Mouse (Mus musculus) 3134 (cell line): ENCODE measurements around the gene Epb41l4b.

Experiments
- DNase-seq: peaks from one replicate; pipeline ENCODE4 v3.0.0-alpha.2; 2011; ENCODE audit warnings: low spot score; ENCODE audit not compliant: insufficient read length; ENCODE audit errors: extremely low read depth

Gene Epb41l4b

DNA sequence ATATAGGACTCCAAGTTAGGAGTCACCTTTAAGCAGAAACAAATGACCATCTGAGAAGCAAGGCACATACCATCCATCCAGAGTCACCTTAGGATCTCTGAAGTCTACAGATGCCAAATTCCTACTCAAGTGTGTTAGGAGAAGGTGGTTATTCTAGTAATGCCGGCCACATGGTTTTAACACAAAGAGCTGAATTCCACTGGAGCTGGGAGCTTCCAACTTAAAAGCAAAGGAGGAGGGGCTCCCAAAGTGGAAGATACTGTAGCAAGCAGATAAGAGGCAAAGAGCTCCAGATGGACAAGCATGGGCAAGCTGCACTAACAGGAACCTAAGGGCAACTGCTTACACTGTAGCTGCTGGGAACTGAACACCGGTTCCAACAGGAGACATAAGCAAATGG is 76.3 kb downstream of the Epb41l4b start:
- no peak for DNase-seq

GRCm38 (mm10) chr4:57065273-57065672 is 78.0 kb downstream of the Epb41l4b start:
- DNase-seq = no peak

DNA sequence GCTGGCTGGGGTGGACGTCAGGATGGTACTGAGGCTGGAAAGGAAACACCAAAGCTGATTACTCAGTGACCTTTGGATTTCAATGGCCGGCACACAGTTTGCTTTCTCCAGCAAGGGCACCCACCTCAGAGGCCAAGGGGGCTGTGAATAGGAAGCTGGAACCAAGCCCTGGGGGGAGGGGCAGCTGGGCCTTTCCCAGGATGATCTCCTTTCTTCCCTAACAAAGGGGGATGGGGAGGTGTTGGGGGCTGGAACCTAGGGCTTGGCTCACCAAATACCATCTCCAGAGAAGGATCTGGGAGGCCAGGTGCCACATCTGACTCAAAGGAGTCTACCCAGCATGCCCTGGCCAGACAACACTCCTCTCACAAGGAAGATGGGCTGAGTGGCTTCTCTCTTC is 78.4 kb downstream of the Epb41l4b start:
- no peak for DNase-seq

GRCm38 (mm10) chr4:57060319-57060831 is 82.9 kb downstream of the Epb41l4b start:
- DNase-seq = no peak

GRCm38 (mm10) chr4:57058623-57059022 is 84.6 kb downstream of the Epb41l4b start:
- no peak for DNase-seq

GRCm38 (mm10) chr4:57057637-57058036 is 85.6 kb downstream of the Epb41l4b start:
- DNase-seq = no peak

DNA sequence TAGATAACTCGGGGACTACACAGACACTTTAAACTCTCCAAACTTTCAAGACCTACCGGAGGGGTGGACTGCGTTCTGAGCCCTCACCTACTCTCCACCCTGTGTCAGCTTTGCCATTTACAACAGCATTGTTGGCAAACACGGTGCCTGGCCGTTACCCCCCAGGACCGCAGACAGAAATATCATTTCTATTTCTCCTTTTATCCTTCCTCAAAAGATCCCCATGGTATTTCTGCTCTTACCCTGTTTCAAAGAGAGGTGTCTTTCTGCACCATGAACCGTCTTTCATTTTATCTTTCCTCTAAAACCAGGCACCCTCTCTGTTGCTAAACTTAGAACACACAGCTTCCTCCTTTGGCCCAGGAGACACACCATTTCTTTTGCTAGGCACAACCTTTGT is 87.6 kb downstream of the Epb41l4b start:
- no peak for DNase-seq

GRCm38 (mm10) chr4:57049281-57049921 is 93.8 kb downstream of the Epb41l4b start:
- DNase-seq = no peak

- DNase-seq = no peak
Measured at GRCm38 (mm10) chr4:57048566-57048965, 94.7 kb downstream of the Epb41l4b start.

DNA sequence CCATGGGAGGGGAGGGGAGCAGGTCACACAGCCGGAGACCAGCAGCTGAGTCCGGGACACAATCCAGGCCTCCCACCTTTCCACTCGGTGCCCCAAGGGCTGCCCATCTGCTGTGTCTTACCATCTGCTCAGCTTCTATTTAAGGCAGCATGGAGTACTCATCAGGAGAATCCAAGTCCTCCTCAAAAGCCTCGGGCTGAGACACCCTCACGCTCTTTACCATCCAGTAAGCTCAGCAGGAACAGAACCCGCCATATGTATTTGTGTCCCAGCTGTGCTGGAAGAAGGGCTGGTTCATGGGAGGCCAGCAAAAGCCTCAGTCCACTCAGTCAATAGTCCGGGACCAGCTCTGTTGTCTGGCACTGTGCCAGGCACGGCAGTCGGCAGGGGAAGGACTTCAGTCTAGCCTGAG is 97.1 kb downstream of the Epb41l4b start:
- DNase-seq = no peak

DNA sequence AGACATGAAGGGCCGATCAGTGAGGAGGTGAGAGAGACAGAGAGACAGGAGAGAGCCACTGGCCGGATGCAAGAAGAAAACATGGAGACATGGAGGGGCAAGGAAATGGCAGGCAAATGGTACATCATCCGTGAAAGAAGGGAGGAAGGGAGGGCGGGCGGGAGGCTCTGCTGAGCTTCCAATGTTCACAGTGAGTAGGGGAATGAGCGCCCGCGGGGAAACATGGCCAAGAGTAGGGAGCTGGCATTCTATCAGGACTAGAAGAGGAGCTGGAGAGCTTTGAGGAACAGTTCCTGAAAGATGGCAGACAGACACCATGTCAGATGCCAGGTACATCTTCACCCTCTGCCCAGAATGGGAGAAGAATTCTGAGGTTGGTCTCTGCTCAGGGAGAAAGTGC is 99.6 kb downstream of the Epb41l4b start:
- no peak for DNase-seq

DNA sequence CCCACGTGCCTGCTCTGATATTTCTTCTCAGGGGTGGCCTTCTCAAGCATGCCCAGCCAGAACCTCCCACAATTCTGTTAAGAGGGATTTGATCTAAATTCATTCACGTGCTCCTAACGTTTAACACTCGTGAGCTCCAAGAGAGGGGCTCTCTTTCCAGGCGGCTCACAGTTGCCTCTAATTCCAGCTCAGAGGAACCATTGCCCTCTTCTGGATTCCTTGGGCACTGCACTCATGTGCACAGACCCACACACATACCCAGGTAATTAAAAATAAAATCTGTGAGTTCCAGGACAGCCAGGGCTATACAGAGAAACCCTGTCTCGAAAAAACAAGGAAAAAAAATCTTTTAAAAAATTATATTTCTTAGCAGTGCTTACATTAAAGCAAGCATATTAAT is 101.6 kb downstream of the Epb41l4b start:
- no peak for DNase-seq

- DNase-seq = no peak
Measured at GRCm38 (mm10) chr4:57041211-57041610, 102.0 kb downstream of the Epb41l4b start.

- no peak for DNase-seq
Measured at GRCm38 (mm10) chr4:57040481-57040880, 102.8 kb downstream of the Epb41l4b start.

- DNase-seq = no peak
Measured at GRCm38 (mm10) chr4:57039127-57040031, 103.9 kb downstream of the Epb41l4b start.

DNA sequence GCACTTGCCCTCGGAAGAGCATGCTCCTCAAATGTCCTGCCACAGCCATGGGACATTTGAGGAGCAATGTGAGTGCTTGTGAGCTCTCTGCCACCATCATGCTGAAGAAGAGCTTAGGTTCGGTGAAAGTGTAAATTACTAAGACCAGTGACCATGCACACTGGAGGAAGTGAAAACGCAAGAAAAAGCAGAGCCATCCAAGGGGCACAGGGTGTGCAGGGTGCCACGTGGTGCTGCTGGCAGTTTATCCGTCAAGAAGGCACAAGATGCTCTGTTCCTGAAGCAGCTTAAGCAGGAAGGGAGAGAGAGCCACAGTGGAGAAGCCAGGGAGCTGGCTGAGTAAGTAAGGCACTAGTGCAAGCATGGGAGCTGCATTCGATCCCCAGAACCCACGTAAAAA is 105.7 kb downstream of the Epb41l4b start:
- DNase-seq = no peak

- no peak for DNase-seq
Measured at GRCm38 (mm10) chr4:57034169-57034568, 109.1 kb downstream of the Epb41l4b start.

- no peak for DNase-seq
Measured at GRCm38 (mm10) chr4:57031440-57031839, 111.8 kb downstream of the Epb41l4b start.

DNA sequence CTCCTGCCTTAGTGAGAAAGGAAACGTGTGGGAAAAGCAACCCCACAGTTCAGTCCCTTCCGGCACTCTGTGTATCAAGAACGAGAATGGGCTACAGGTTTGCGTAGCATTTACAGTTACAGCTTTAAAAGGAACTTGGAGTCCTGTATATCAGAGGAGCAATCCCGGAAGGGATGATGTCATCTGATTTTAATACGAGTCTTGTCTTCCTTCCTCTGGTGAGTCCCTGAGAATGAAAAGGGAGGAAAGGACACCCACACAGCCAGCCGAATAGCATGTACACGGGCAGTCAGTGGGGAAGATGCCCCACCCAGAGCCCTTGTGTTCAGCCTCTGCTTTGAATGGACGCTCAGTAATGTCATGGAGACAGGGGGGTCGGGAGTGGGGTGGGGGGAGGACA is 115.3 kb downstream of the Epb41l4b start:
- DNase-seq = no peak

DNA sequence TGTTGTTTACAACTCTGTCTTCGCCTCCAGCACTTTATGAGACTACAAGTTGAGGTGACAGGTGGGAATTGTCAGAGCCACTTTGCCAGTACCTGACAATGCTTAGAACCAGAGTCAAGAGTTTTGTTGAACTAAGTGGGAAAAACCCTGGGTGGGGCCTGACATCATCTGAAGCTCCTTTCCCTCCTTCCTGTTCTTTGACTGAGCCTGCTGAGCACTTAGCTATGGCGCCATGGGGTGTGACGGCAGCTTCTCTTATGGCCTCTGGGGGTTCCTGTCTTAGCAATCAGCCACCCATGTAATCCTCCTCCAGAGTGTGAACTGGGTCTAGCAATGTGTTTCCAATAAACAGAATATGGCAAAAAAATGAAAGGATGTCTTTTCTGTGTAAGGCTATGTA is 119.7 kb downstream of the Epb41l4b start:
- DNase-seq = no peak

GRCm38 (mm10) chr4:57021288-57021687 is 121.9 kb downstream of the Epb41l4b start:
- no peak for DNase-seq

DNA sequence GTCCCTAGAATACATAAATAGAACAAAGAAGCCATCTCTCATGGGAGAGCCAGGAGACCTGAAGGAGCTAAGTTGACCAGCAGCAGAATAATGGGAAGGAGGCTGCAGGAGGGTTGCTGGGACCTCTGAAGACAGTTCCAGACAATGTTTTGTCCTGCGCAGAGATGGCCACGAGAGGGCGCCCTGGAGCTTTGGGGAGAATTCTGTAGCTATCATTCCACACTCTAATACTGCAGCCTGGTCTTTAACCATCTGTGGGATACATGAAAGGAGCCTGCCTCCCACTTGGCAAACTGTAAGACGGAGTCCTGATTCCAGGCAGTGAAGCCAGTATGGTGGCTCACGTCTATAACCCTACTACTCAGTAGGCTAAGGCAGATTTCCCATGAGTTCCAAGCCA is 126.0 kb downstream of the Epb41l4b start:
- DNase-seq = no peak
